Mouse (Mus musculus) layer of hippocampus, adult 18-20 months (tissue): Measurements from ENCODE around the gene Ago1. TPM values are rescaled to one million over a fixed set of nuclear protein-coding genes. Genes with fewer than 3 reads are reported as not detected.

Source experiments
- DNase-seq, 2 experiments: peaks; one replicate each; pipeline ENCODE4 v3.0.0; 2022; ENCODE audit warnings: low spot score in 2 of 2
- total RNA-seq, 2 experiments: library from RNA; stranded (reverse); gene quantifications; 2 replicates each; pipeline ENCODE4 v1.2.3; 2021

The Ago1 gene
- total RNA-seq, 2 experiments from 2014 or later: 58.7 to 59.3 TPM

- DNase-seq: no peak
Observed at GRCm38 (mm10) chr4:126480288-126480687, 11.9 kb upstream of the Ago1 start.

- DNase-seq: no peak
Observed at GRCm38 (mm10) chr4:126473031-126473430, 4.6 kb upstream of the Ago1 start.

DNA sequence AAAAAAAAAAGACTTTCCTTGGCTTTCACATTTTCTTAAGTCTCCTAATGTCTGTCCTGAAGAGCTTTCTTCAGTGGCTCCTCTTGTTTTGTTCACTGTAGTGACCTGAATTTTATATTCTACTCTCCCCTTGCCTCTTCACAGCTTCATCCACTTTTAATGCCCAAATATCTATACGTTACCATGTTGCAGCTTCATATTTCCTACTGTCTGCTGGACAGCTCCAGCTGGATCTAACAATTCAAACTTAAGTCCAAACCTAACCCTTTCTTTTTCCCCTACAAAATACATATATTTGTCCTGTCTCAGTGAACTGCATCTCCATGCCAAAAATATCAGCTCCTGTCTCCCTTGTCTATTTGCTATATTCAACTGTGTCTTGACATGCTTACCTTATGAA is 951 bp upstream of the Ago1 start:
- no peak for DNase-seq

DNA sequence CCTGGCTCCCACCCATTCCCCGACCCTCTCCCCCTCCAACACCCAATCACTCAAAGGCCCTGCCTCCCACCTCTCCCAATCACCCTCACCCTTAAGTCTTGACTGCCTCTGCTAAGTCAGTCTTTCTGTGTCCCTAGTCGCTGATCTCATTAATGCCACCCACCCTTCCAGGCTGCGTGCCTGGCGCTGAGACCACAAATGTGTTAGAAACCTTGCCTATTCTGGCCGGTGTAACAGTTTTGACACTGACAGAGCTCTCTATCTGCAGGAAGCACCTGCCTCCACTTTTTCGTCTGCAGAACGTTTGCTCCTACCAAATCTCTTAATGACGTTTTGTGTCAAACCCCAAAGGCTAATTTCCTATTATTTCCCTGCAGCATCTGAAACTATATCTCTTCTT is 542 bp upstream of the Ago1 start:
- DNase-seq: no peak

- DNase-seq: peak in 1 of 2 experiments; percentile 59
Observed at GRCm38 (mm10) chr4:126467721-126468284, 580 bp downstream of the Ago1 start.

DNA sequence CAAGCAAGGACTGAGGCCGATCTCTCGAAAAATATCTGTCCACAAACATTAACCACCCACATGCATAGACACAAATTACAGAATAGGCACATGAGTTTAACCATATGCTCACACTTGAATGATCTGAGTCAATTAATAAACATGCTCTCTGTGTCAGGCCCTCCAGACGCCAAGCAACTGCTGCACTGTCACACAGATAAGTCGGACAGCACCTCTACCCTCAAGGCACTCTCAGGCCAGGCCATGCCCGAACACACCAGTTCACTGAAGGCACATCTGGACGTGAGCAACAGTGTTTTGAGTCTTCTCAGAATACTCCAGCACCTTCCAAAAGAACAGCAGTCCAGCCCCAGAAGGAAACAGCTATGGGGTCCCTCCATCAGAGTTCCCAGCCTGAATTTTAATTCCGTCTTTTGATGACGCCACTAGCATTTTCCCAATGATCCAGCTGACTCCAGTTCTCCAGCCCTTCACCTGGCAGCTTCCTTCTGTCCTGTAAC is 2.1 kb downstream of the Ago1 start:
- DNase-seq: no peak

DNA sequence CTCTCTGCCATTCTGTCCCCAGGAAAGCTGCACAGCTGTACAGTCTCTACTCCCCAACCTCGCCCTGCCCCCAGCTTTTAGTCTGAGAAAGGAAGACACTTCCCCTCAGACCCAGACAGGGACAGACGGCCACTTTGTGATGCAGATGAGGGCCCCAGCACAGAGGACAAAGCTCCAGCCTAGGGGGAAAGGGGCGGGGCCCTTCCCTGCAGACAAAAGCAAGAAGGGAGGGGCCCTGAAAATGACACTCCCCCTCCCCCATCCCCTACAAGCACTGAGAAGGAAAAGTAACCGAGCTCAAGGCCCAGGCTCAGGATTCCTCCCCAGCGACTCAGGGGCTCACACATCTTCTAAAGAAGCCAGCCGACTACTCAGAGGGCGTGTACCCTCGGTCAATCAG is 2.5 kb downstream of the Ago1 start:
- DNase-seq: peak in 1 of 2 experiments; percentile 46

DNA sequence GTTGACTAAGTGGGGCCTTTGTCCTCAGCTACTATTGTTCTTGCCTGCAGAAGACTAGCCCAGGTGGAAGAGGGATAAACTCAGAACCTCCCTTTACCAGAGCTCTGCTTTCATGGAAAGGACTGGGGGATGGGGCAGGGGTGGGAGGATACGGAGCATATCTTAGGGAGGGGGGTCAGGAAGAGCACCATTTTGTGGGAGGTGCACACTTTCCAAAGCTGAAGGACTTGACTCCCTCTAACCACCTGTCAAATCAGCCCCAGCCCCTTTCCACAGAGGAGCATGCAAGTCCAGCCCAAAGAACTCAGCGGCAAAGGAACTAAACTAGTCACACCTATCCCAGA is 3.5 kb downstream of the Ago1 start:
- no peak for DNase-seq

GRCm38 (mm10) chr4:126464189-126464891 is 4.0 kb downstream of the Ago1 start:
- no peak for DNase-seq

DNA sequence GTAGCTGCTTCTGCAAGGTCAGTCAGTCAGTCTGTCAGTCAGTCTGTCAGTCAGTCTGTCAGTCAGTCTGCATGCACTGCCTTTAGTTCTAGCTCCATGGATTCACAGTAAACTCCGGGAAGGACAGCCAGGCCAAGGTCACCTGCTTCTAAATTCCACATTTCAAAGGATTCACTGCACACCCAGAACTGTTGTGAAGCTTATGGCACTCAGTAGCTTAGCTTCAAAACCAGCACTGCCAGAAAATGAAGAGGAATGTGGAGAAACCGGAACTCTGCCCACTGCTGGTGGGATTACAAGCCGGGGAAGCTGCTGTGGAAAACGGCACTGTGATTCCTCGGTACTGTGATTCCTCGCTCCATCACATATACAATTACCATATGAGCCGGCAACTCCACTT is 12.9 kb downstream of the Ago1 start:
- DNase-seq: no peak

DNA sequence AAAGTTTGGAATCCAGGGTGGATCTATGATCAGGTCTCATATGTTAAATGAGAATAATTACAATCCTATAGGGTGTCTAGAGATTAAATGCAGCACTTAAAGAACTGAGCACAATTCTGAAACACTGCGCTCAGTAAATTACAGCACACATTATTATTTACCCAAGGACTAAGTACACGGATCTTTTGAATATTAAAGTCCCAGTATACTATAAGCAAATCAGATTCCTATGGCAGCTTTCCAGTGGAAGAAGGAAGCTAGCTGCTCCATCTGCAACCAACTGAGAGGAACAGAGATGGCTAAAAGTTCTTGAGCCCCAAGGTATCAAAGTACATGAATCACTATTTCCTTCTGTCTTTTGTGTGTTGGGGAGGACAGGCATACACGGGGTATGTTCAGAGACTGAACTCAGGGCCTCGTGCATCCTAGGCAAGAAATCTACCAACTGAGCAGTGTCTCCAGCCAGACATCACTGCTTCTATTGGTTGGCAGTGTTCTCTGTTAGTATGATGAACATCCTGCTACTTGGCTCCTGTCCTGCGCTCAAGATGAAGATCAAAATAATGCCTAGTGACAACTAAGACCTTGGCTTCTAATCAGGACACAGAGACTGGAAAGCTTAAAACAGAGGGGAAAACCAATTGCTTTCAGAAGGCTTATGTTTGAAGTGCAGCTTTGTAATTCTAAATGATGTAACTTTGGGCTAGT is 13.7 kb downstream of the Ago1 start:
- no peak for DNase-seq

DNA sequence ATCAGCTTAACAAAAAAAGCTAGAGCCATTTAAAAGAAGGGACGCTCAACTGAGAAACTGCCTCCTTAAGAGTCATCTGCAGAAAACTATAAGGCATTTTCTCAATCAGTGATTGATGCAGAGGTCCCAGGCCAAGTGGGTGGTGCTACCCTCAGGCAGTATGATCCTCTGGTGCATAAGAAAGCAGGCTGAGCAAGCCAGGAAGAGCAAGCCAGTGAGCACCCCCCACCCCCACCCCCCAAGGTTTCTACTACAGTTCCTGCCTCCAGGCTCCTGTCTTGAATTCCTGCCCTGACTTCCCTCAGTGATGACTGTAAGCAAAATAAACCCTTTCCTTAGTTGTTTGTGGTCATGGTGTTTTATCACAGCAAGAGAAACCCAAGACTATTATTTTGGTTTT is 18.1 kb downstream of the Ago1 start:
- DNase-seq: no peak

- DNase-seq: no peak
Observed at GRCm38 (mm10) chr4:126447126-126447525, 21.3 kb downstream of the Ago1 start.

DNA sequence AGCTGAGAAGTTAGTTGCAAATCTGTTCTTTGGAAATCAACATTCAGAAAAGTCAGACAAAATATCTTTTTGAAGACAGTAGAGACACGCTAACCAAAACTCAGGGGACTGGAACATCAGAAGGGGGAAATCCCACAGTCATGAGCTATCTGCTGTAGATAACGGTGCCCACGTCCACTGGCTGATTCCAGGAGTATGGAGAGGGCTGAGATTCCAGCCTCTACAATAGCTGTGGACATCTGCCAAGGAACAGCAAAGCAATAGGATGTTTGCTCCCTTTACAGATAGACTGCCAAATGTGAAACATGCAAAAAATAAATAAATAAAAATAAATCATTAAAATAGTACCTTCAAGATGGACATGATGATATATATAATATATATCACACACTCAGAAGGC is 23.9 kb downstream of the Ago1 start:
- DNase-seq: no peak

DNA sequence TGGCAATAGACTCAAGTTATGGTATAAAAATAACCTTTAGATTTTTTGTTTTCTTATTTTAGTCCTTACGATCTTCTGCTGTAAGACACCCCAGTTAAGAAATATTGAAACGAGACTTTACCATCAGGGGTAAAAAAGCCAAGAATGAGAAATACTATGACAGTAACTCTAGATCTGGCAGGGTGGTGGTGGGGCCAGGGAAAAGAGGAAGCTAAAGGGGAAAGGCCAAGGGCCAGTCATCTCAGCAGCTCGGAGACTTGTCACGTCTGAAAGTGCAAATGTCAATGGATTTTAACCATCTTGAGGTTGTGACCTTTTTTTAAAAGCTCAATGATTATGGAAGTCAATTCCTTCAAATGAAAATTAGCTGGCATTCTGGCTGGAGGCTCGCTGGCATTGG is 30.1 kb downstream of the Ago1 start:
- DNase-seq: no peak

GRCm38 (mm10) chr4:126436268-126436667 is 32.1 kb downstream of the Ago1 start:
- peak in 1 of 2 experiments; percentile 44 for DNase-seq

GRCm38 (mm10) chr4:126434094-126434493 is 34.3 kb downstream of the Ago1 start:
- DNase-seq: no peak

GRCm38 (mm10) chr4:126433175-126433574 is 35.2 kb downstream of the Ago1 start:
- DNase-seq: no peak

GRCm38 (mm10) chr4:126431746-126432145 is 36.6 kb downstream of the Ago1 start:
- DNase-seq: no peak

DNA sequence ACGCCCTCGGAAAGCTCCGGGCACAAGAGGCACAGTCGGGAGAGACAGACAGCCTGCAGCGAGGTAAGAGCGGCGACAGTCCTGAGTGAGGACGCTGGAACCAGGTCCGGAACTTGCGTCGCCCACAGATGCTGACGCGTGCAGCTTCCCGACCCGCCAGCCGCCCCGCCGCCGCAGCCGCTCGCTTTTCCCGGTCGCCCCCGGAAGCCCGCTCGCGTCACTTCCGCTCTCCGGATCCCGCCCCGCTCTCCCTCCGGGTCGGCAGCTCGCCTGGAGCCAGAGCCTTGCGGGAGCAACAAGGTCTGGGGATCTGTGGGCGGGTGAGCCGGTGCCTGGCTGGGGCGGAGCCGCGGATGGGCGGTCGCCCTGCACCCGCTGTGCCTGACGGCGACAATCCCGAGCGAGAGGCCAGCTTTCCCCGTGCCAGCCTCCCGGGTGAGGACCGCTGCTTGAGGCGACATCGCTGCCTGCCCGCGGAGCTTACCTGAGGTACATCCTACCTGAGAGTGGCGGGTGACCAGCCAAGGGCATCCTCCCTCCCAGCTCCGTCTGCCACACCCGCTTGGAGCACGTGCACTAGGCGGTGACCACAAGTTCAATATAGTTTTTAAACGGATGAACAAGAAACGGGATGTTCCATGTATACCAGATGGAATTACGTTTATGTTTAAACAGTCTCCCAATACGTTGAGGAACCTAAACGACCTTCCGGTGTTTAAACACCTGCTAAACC is 38.9 kb downstream of the Ago1 start, which contains the start of gene Ago3:
Ago3 (minus strand) TSS at position 210 of the 733 bp plus-strand sequence.
- DNase-seq: peak; percentile 92

GRCm38 (mm10) chr4:126428682-126429346 is 39.6 kb downstream of the Ago1 start:
- DNase-seq: peak in 1 of 2 experiments; percentile 24
